Mouse (Mus musculus) frontal cortex, postnatal 14 days (tissue): ENCODE measurements at regions not wholly inside any gene's neighbourhood (a gene's known extent, or its start where the extent isn't known, plus 50 kb on each side); places are given as distances from the start of the nearest gene placed in this dataset.
A peak's percentile ranks its signal among the peaks of the same experiment; 100 is the strongest.

Experiments used
- DNase-seq, 2 experiments: peaks; one replicate each; pipeline ENCODE4 v3.0.0; 2022; ENCODE audit warnings: low spot score in 2 of 2

GRCm38 (mm10) chr3:38397615-38397956, 87.1 kb downstream of the Ankrd50 start:
- DNase-seq, result no peak

- no peak for DNase-seq
Observed at GRCm38 (mm10) chr3:38396760-38397614, 87.7 kb downstream of the Ankrd50 start.

GRCm38 (mm10) chr3:38394308-38394707, 90.3 kb downstream of the Ankrd50 start:
- no peak for DNase-seq

- DNase-seq, result no peak
Observed at GRCm38 (mm10) chr3:38389647-38390046, 95.0 kb downstream of the Ankrd50 start.

- no peak for DNase-seq
Observed at GRCm38 (mm10) chr3:38388961-38389360, 95.7 kb downstream of the Ankrd50 start.

GRCm38 (mm10) chr3:38382743-38383142, 101.9 kb downstream of the Ankrd50 start:
- DNase-seq, result no peak

- DNase-seq, result no peak
Observed at GRCm38 (mm10) chr3:38381623-38382022, 103.0 kb downstream of the Ankrd50 start.

- no peak for DNase-seq
Observed at GRCm38 (mm10) chr3:38373690-38374089, 111.0 kb downstream of the Ankrd50 start.

- DNase-seq, result no peak
Observed at GRCm38 (mm10) chr3:38371702-38372101, 112.9 kb downstream of the Ankrd50 start.

- DNase-seq, result no peak
Observed at GRCm38 (mm10) chr3:38363888-38364287, 120.8 kb downstream of the Ankrd50 start.

- no peak for DNase-seq
Observed at GRCm38 (mm10) chr3:38361411-38361810, 123.2 kb downstream of the Ankrd50 start.

GRCm38 (mm10) chr3:38360974-38361373, 123.7 kb downstream of the Ankrd50 start:
- no peak for DNase-seq

- no peak for DNase-seq
Observed at GRCm38 (mm10) chr3:38360421-38360921, 124.2 kb downstream of the Ankrd50 start.

GRCm38 (mm10) chr3:38357905-38358491, 126.6 kb downstream of the Ankrd50 start:
- no peak for DNase-seq

GRCm38 (mm10) chr3:38344283-38344682, 140.4 kb downstream of the Ankrd50 start:
- no peak for DNase-seq

- DNase-seq, result no peak
Observed at GRCm38 (mm10) chr3:38341666-38342065, 143.0 kb downstream of the Ankrd50 start.

- no peak for DNase-seq
Observed at GRCm38 (mm10) chr3:38333321-38333910, 151.2 kb downstream of the Ankrd50 start.

GRCm38 (mm10) chr3:38331169-38331568, 153.5 kb downstream of the Ankrd50 start:
- no peak for DNase-seq

GRCm38 (mm10) chr3:38327286-38327685, 157.4 kb downstream of the Ankrd50 start:
- DNase-seq, result peak in 1 of 2 experiments; percentile 5

GRCm38 (mm10) chr3:38326211-38326610, 158.4 kb downstream of the Ankrd50 start:
- DNase-seq, result no peak

GRCm38 (mm10) chr3:38324663-38325062, 160.0 kb downstream of the Ankrd50 start:
- DNase-seq, result no peak

GRCm38 (mm10) chr3:38322426-38322825, 162.2 kb downstream of the Ankrd50 start:
- DNase-seq, result no peak

GRCm38 (mm10) chr3:38321620-38322019, 163.0 kb downstream of the Ankrd50 start:
- DNase-seq, result no peak
